Mouse (Mus musculus): Measurements from ENCODE around the gene Itpr1. TPM values are rescaled to one million over a fixed set of nuclear protein-coding genes. Genes with fewer than 3 reads are reported as not detected.

Gene Itpr1
- total RNA-seq, 2 experiments from 2014 or later: 40.4 to 76.6 TPM

- no peak for ATAC-seq (replicated peaks; ENCODE audit: poor library complexity)
Observed at GRCm38 (mm10) chr6:108458826-108459225, 245.9 kb downstream of the Itpr1 start.

GRCm38 (mm10) chr6:108464308-108464979 lies 251.5 kb downstream of the Itpr1 start:
- ATAC-seq (replicated peaks; ENCODE audit: poor library complexity): no peak

- no peak for ATAC-seq (replicated peaks; ENCODE audit: poor library complexity)
Observed at GRCm38 (mm10) chr6:108465159-108465558, 252.3 kb downstream of the Itpr1 start.

GRCm38 (mm10) chr6:108466061-108466531 lies 253.2 kb downstream of the Itpr1 start:
- ATAC-seq (replicated peaks; ENCODE audit: poor library complexity): peak; percentile 94

GRCm38 (mm10) chr6:108467597-108467996 lies 254.7 kb downstream of the Itpr1 start:
- ATAC-seq (replicated peaks; ENCODE audit: poor library complexity): no peak

GRCm38 (mm10) chr6:108468226-108468825 lies 255.4 kb downstream of the Itpr1 start:
- ATAC-seq (replicated peaks; ENCODE audit: poor library complexity): no peak

- ATAC-seq (replicated peaks; ENCODE audit: poor library complexity): peak; percentile 25; the same call in 1 of the 2 replicates
Observed at GRCm38 (mm10) chr6:108471878-108472277, 259.0 kb downstream of the Itpr1 start.

GRCm38 (mm10) chr6:108472748-108473147 lies 259.9 kb downstream of the Itpr1 start:
- no peak for ATAC-seq (replicated peaks; ENCODE audit: poor library complexity)

GRCm38 (mm10) chr6:108476797-108477235 lies 263.9 kb downstream of the Itpr1 start:
- ATAC-seq (replicated peaks; ENCODE audit: poor library complexity): peak; percentile 86

GRCm38 (mm10) chr6:108477602-108478001 lies 264.7 kb downstream of the Itpr1 start:
- ATAC-seq (replicated peaks; ENCODE audit: poor library complexity): peak; percentile 26

- no peak for ATAC-seq (replicated peaks; ENCODE audit: poor library complexity)
Observed at GRCm38 (mm10) chr6:108481190-108481589, 268.3 kb downstream of the Itpr1 start.

- no peak for ATAC-seq (replicated peaks; ENCODE audit: poor library complexity)
Observed at GRCm38 (mm10) chr6:108482464-108482863, 269.6 kb downstream of the Itpr1 start.

- ATAC-seq (replicated peaks; ENCODE audit: poor library complexity): no peak
Observed at GRCm38 (mm10) chr6:108486212-108486992, 273.5 kb downstream of the Itpr1 start.

- ATAC-seq (replicated peaks; ENCODE audit: poor library complexity): no peak
Observed at GRCm38 (mm10) chr6:108487300-108487835, 274.5 kb downstream of the Itpr1 start.

- ATAC-seq (replicated peaks; ENCODE audit: poor library complexity): peak; percentile 73
Observed at GRCm38 (mm10) chr6:108488250-108488649, 275.4 kb downstream of the Itpr1 start.

GRCm38 (mm10) chr6:108491969-108492368 lies 279.1 kb downstream of the Itpr1 start:
- ATAC-seq (replicated peaks; ENCODE audit: poor library complexity): no peak

- ATAC-seq (replicated peaks; ENCODE audit: poor library complexity): no peak
Observed at GRCm38 (mm10) chr6:108493753-108494152, 280.9 kb downstream of the Itpr1 start.

GRCm38 (mm10) chr6:108494185-108494804 lies 281.4 kb downstream of the Itpr1 start:
- ATAC-seq (replicated peaks; ENCODE audit: poor library complexity): no peak

GRCm38 (mm10) chr6:108494994-108495393 lies 282.1 kb downstream of the Itpr1 start:
- no peak for ATAC-seq (replicated peaks; ENCODE audit: poor library complexity)

GRCm38 (mm10) chr6:108498070-108498469 lies 285.2 kb downstream of the Itpr1 start:
- ATAC-seq (replicated peaks; ENCODE audit: poor library complexity): no peak

GRCm38 (mm10) chr6:108503651-108504050 lies 290.8 kb downstream of the Itpr1 start:
- ATAC-seq (replicated peaks; ENCODE audit: poor library complexity): peak; percentile 96
